Mouse (Mus musculus) layer of hippocampus, postnatal 36 days (tissue): ENCODE results near the gene Frmd4a. TPM values are rescaled to one million over a fixed set of nuclear protein-coding genes. Genes with fewer than 3 reads are reported as not detected.

Source experiments
- DNase-seq, 2 experiments: peaks; one replicate each; pipeline ENCODE4 v3.0.0; 2022
- total RNA-seq, 2 experiments: library from RNA; stranded (reverse); gene quantifications; 2 replicates each; pipeline ENCODE4 v1.2.3; 2021

Frmd4a gene
- total RNA-seq, 2 experiments from 2014 or later = 71.0 to 94.3 TPM

- DNase-seq = no peak
Measured at GRCm38 (mm10) chr2:4142221-4142950, 124.9 kb downstream of the Frmd4a start.

GRCm38 (mm10) chr2:4144424-4144823, 126.9 kb downstream of the Frmd4a start:
- no peak for DNase-seq

GRCm38 (mm10) chr2:4152521-4153040, 135.1 kb downstream of the Frmd4a start:
- DNase-seq = peak; percentile 19 to 28

GRCm38 (mm10) chr2:4153131-4153631, 135.7 kb downstream of the Frmd4a start:
- peak; percentile 31 to 33 for DNase-seq

GRCm38 (mm10) chr2:4154036-4154653, 136.6 kb downstream of the Frmd4a start:
- DNase-seq = peak in 1 of 2 experiments; percentile 11

- DNase-seq = no peak
Measured at GRCm38 (mm10) chr2:4154654-4155047, 137.1 kb downstream of the Frmd4a start.

- no peak for DNase-seq
Measured at GRCm38 (mm10) chr2:4155406-4155805, 137.9 kb downstream of the Frmd4a start.

- no peak for DNase-seq
Measured at GRCm38 (mm10) chr2:4156511-4156910, 139.0 kb downstream of the Frmd4a start.

- no peak for DNase-seq
Measured at GRCm38 (mm10) chr2:4157396-4157795, 139.9 kb downstream of the Frmd4a start.

GRCm38 (mm10) chr2:4159574-4160203, 142.2 kb downstream of the Frmd4a start:
- DNase-seq = no peak

- DNase-seq = no peak
Measured at GRCm38 (mm10) chr2:4166191-4166590, 148.7 kb downstream of the Frmd4a start.

- DNase-seq = no peak
Measured at GRCm38 (mm10) chr2:4167131-4167530, 149.6 kb downstream of the Frmd4a start.

- DNase-seq = no peak
Measured at GRCm38 (mm10) chr2:4169726-4170125, 152.2 kb downstream of the Frmd4a start.

GRCm38 (mm10) chr2:4170189-4170588, 152.7 kb downstream of the Frmd4a start:
- DNase-seq = no peak

- no peak for DNase-seq
Measured at GRCm38 (mm10) chr2:4184991-4185390, 167.5 kb downstream of the Frmd4a start.

GRCm38 (mm10) chr2:4187521-4187920, 170.0 kb downstream of the Frmd4a start:
- DNase-seq = no peak

GRCm38 (mm10) chr2:4188303-4188702, 170.8 kb downstream of the Frmd4a start:
- DNase-seq = no peak

- no peak for DNase-seq
Measured at GRCm38 (mm10) chr2:4190345-4190744, 172.8 kb downstream of the Frmd4a start.

- DNase-seq = no peak
Measured at GRCm38 (mm10) chr2:4190995-4191394, 173.5 kb downstream of the Frmd4a start.

- no peak for DNase-seq
Measured at GRCm38 (mm10) chr2:4193206-4193605, 175.7 kb downstream of the Frmd4a start.

GRCm38 (mm10) chr2:4194324-4195014, 177.0 kb downstream of the Frmd4a start:
- DNase-seq = no peak

- no peak for DNase-seq
Measured at GRCm38 (mm10) chr2:4196041-4196440, 178.5 kb downstream of the Frmd4a start.

GRCm38 (mm10) chr2:4209234-4209633, 191.7 kb downstream of the Frmd4a start:
- no peak for DNase-seq
